In genomic region chr9:45133484-45134310, GRCm38 (mm10) we compare ENCODE assay signal across 9 mouse cellular contexts. TPM values are rescaled to one million over a fixed set of nuclear protein-coding genes. Genes with fewer than 3 reads are reported as not detected.
DNase-seq lines count a peak whose midpoint lies in the region; ATAC-seq and TF ChIP-seq lines count a peak whose summit lies in the region.
"Had no signal": no experiment of that assay in that cellular context is flagged by ENCODE, and none has a peak within 500 bp of the region (broad histone marks: within the 10 kb centered on the region; RNA-seq: fewer than 3 reads in every experiment).

No protein-coding gene starts in this region.

- no peaks in the 10 kb centered on the region for H3K36me3 ChIP-seq in hindbrain, embryonic 13.5 days
- no peaks in the 10 kb centered on the region for H3K36me3 ChIP-seq in hindbrain, embryonic 11.5 days (ENCODE audit: control insufficient read depth, insufficient read depth, low read length)
- H3K36me3 ChIP-seq in CH12.LX (replicated peaks in 1 of 2; ENCODE audit: control insufficient read depth in 1 of 2, insufficient read depth in 1 of 2, low read length in 1 of 2), result no peaks in the 10 kb centered on the region
- H3K36me3 ChIP-seq in lung, embryonic 14.5 days (ENCODE audit: insufficient read depth), result no peaks in the 10 kb centered on the region
- no peaks in the 10 kb centered on the region for H3K36me3 ChIP-seq in stomach, embryonic 14.5 days (ENCODE audit: control insufficient read depth, insufficient read depth, low read length)
- H3K36me3 ChIP-seq: limb, embryonic 15.5 days had no signal

- peak overlapping the region; percentile 13; the same call in 1 of the 2 replicates for H3K9ac ChIP-seq in hindbrain, embryonic 13.5 days
- H3K9ac ChIP-seq in hindbrain, embryonic 11.5 days (ENCODE audit: low read depth, low read length), result no peak overlapping the region
- no peak overlapping the region for H3K9ac ChIP-seq in CH12.LX (ENCODE audit: insufficient read depth, low read depth)
- no peak overlapping the region for H3K9ac ChIP-seq in lung, embryonic 14.5 days
- H3K9ac ChIP-seq in stomach, embryonic 14.5 days (replicated peaks; ENCODE audit: low read depth, low read length), result no peak overlapping the region
- H3K9ac ChIP-seq: limb, embryonic 15.5 days had no signal

- peak; percentile 47 to 94 for TF ChIP-seq CTCF in CH12.LX (conservative IDR thresholded peaks at IDR 0.05 in 1 of 2, IDR thresholded peaks at IDR 0.05 in 1 of 2; ENCODE audit: low read depth in 2 of 2, low read length in 2 of 2)
- TF ChIP-seq CTCF in cerebellum, adult 2 months (IDR thresholded peaks at IDR 0.05; ENCODE audit: borderline replicate concordance, insufficient read depth, low read depth, low read length), result peak; percentile 94
- TF ChIP-seq CTCF in lung, embryonic 14.5 days (IDR thresholded peaks at IDR 0.05; ENCODE audit: low read depth), result peak; percentile 75

- ATAC-seq in hindbrain, embryonic 13.5 days (ENCODE audit: low FRiP score), result no peak
- no peak for ATAC-seq in hindbrain, embryonic 11.5 days (ENCODE audit: low FRiP score)
- no peak for ATAC-seq in lung, embryonic 14.5 days (ENCODE audit: insufficient read depth)
- ATAC-seq in stomach, embryonic 14.5 days (ENCODE audit: insufficient number of reproducible peaks, insufficient read depth, low FRiP score, low read depth), result peak; percentile 31; the same call in 1 of the 2 replicates

- H3K27me3 ChIP-seq in hindbrain, embryonic 13.5 days, result peaks cover 74% of the 10 kb centered on the region
- peaks cover 30% of the 10 kb centered on the region for H3K27me3 ChIP-seq in hindbrain, embryonic 11.5 days (ENCODE audit: control insufficient read depth, insufficient read depth, low read length)
- peaks cover 96% of the 10 kb centered on the region for H3K27me3 ChIP-seq in CH12.LX (replicated peaks)
- no peaks in the 10 kb centered on the region; the same call in 1 of the 2 replicates for H3K27me3 ChIP-seq in cerebellum, adult 2 months (ENCODE audit: control insufficient read depth, insufficient read depth, low read length)
- H3K27me3 ChIP-seq in lung, embryonic 14.5 days (ENCODE audit: insufficient read depth, low read length), result peaks cover 38% of the 10 kb centered on the region
- peaks cover 14% of the 10 kb centered on the region for H3K27me3 ChIP-seq in stomach, embryonic 14.5 days (ENCODE audit: control insufficient read depth, insufficient read depth, low read length)

- peak; percentile 89 for TF ChIP-seq RAD21 in CH12.LX (IDR thresholded peaks at IDR 0.05; ENCODE audit: low read depth, low read length)

- TF ChIP-seq EP300 in CH12.LX (IDR thresholded peaks at IDR 0.05; ENCODE audit: low read length), result no peak

- no peak for TF ChIP-seq POLR2A in CH12.LX (IDR thresholded peaks at IDR 0.05; ENCODE audit: low read depth, low read length)
- TF ChIP-seq POLR2A in cerebellum, adult 2 months (IDR thresholded peaks at IDR 0.05; ENCODE audit: borderline replicate concordance, insufficient read depth, low read length), result no peak

- H3K4me2 ChIP-seq in hindbrain, embryonic 13.5 days, result no peak overlapping the region
- H3K4me2 ChIP-seq in hindbrain, embryonic 11.5 days (replicated peaks; ENCODE audit: low read depth, low read length), result no peak overlapping the region
- no peak overlapping the region for H3K4me2 ChIP-seq in CH12.LX (ENCODE audit: insufficient read depth, low read depth, poor library complexity, severe bottlenecking)
- H3K4me2 ChIP-seq in lung, embryonic 14.5 days, result no peak overlapping the region
- no peak overlapping the region for H3K4me2 ChIP-seq in stomach, embryonic 14.5 days (replicated peaks; ENCODE audit: low read depth, low read length)
- H3K4me2 ChIP-seq: limb, embryonic 15.5 days had no signal

- dilution Hi-C loops in CH12.LX (cut with MboI; ENCODE audit: extremely low pct_ligation_motif_present, extremely low pct_unique_long_range_greater_than_20kb, low sequenced_read_pairs), result no loop called here

- H3K4me1 ChIP-seq in hindbrain, embryonic 13.5 days (replicated peaks), result peaks cover 10% of the 10 kb centered on the region
- H3K4me1 ChIP-seq in hindbrain, embryonic 11.5 days (replicated peaks; ENCODE audit: control insufficient read depth, insufficient read depth, low read length), result 0 out of 2 replicates have a peak, but pooled peaks cover 9% of the 10 kb centered on the region
- H3K4me1 ChIP-seq in CH12.LX (ENCODE audit: control insufficient read depth in 1 of 2, insufficient read depth in 2 of 2), result peaks cover 0 to 8% of the 10 kb centered on the region in 2 experiments; a peak in 2 of 4 replicates
- H3K4me1 ChIP-seq in cerebellum, adult 2 months (ENCODE audit: control insufficient read depth, insufficient read depth, low read length), result peaks cover 3% of the 10 kb centered on the region; the same call in 1 of the 2 replicates
- no peaks in the 10 kb centered on the region for H3K4me1 ChIP-seq in lung, embryonic 14.5 days (ENCODE audit: insufficient read depth)
- H3K4me1 ChIP-seq in stomach, embryonic 14.5 days (ENCODE audit: control insufficient read depth, insufficient read depth, low read length), result peaks cover 9% of the 10 kb centered on the region; the same call in 1 of the 2 replicates

- intact Hi-C loops in heart, postnatal 36 days (cut with DNase I), result no loop called here

- 21% methylated on average over 5 of the region's 5 CpGs for WGBS in hindbrain, embryonic 13.5 days
- WGBS in hindbrain, embryonic 11.5 days, result 25% methylated on average over 5 of the region's 5 CpGs
- WGBS in cerebellum, adult 2 months, result 31% methylated on average over 5 of the region's 5 CpGs
- 24% methylated on average over 5 of the region's 5 CpGs for WGBS in lung, embryonic 14.5 days
- WGBS in stomach, embryonic 14.5 days, result 24% methylated on average over 5 of the region's 5 CpGs

- no peaks in the 10 kb centered on the region for H3K79me2 ChIP-seq in CH12.LX (replicated peaks; ENCODE audit: control insufficient read depth, extremely low read depth, insufficient read depth, poor library complexity, severe bottlenecking)

- no peak for DNase-seq in hindbrain, embryonic 11.5 days (ENCODE audit: low spot score)
- DNase-seq in CH12.LX (ENCODE audit: extremely low read depth), result peak; percentile 48
- peak; percentile 78 to 84 for DNase-seq in cerebellum, adult 2 months
- peak; percentile 42 to 58 for DNase-seq in heart, postnatal 36 days
- DNase-seq in lung, embryonic 14.5 days, result peak; percentile 72
- no peak for DNase-seq in left cerebral cortex, adult 18-20 months (ENCODE audit: low spot score in 2 of 2)

- H3K4me3 ChIP-seq in hindbrain, embryonic 13.5 days, result no peak overlapping the region
- H3K4me3 ChIP-seq in hindbrain, embryonic 11.5 days (ENCODE audit: low read depth, low read length), result no peak overlapping the region
- no peak overlapping the region for H3K4me3 ChIP-seq in CH12.LX (replicated peaks in 1 of 3; ENCODE audit: low read depth in 2 of 3, low read length in 2 of 3, poor library complexity in 1 of 3)
- H3K4me3 ChIP-seq in cerebellum, adult 2 months (replicated peaks; ENCODE audit: insufficient read depth, low read depth, low read length), result no peak overlapping the region
- H3K4me3 ChIP-seq in lung, embryonic 14.5 days (ENCODE audit: low read depth, low read length), result no peak overlapping the region
- no peak overlapping the region for H3K4me3 ChIP-seq in stomach, embryonic 14.5 days (ENCODE audit: low read depth, low read length)
- H3K4me3 ChIP-seq: limb, embryonic 15.5 days had no signal

- H3K9me3 ChIP-seq in hindbrain, embryonic 13.5 days, result no peaks in the 10 kb centered on the region
- H3K9me3 ChIP-seq in hindbrain, embryonic 11.5 days (ENCODE audit: control insufficient read depth, low read length), result no peaks in the 10 kb centered on the region
- no peaks in the 10 kb centered on the region for H3K9me3 ChIP-seq in CH12.LX (replicated peaks; ENCODE audit: low read length)
- H3K9me3 ChIP-seq in lung, embryonic 14.5 days (ENCODE audit: low read depth, low read length), result no peaks in the 10 kb centered on the region
- no peaks in the 10 kb centered on the region for H3K9me3 ChIP-seq in stomach, embryonic 14.5 days (ENCODE audit: control insufficient read depth, low read depth, low read length)
- H3K9me3 ChIP-seq: limb, embryonic 15.5 days had no signal

- H3K27ac ChIP-seq in hindbrain, embryonic 13.5 days, result no peak overlapping the region
- no peak overlapping the region for H3K27ac ChIP-seq in hindbrain, embryonic 11.5 days (ENCODE audit: low read depth, low read length)
- H3K27ac ChIP-seq in CH12.LX (ENCODE audit: insufficient read depth, low read depth), result no peak overlapping the region
- H3K27ac ChIP-seq in cerebellum, adult 2 months (ENCODE audit: insufficient read depth, low read length), result no peak overlapping the region
- no peak overlapping the region for H3K27ac ChIP-seq in lung, embryonic 14.5 days (ENCODE audit: low read depth)
- H3K27ac ChIP-seq in stomach, embryonic 14.5 days (ENCODE audit: low read length), result no peak overlapping the region
- H3K27ac ChIP-seq: limb, embryonic 15.5 days had no signal

- in situ Hi-C loops in CH12.LX (cut with MboI; ENCODE audit: low pct_ligation_motif_present, low pct_unique_long_range_greater_than_20kb, low sequenced_read_pairs), result no loop called here

RNA-seq across cellular contexts. Expression of gene Scn4b, which starts 4.5 kb away (rescaled TPM):
- 0.18 and 0.27 TPM in 2 replicates for polyA plus RNA-seq in hindbrain, embryonic 13.5 days (2015; fragmentation: Nextera tagmentation; extraction: Ambion mirVana)
- 0.12 and 0.14 TPM in 2 replicates for polyA plus RNA-seq in hindbrain, embryonic 11.5 days (2014; fragmentation: Nextera tagmentation; extraction: Ambion mirVana)
- total RNA-seq in CH12.LX (2012; rRNA removed) (0.04 TPM in 1 of 2 replicates, not detected in the other), CH12.LX (2014; rRNA removed) (0.04 TPM in 1 of 2 replicates, not detected in the other)
- not detected in 2 replicates for polyA plus RNA-seq in CH12.LX (2012; ENCODE audit: insufficient read length, low read depth)
- polyA plus RNA-seq in cerebellum, adult 2 months (2012; rRNA removed), result 78.8 and 109 TPM in 2 replicates
- total RNA-seq in heart, postnatal 36 days (2021), result 1 to 10 TPM; 6.3 to 7.6 TPM
- not detected in 2 replicates for polyA plus RNA-seq in lung, embryonic 14.5 days (2014; fragmentation: Nextera tagmentation; extraction: Ambion mirVana)
- polyA plus RNA-seq in stomach, embryonic 14.5 days (2014; fragmentation: Nextera tagmentation; extraction: Ambion mirVana), result 0.04 TPM in 1 of 2 replicates, not detected in the other
- total RNA-seq in left cerebral cortex, adult 18-20 months (2021), result 10 to 100 TPM; 87.0 to 91.4 TPM

RNA-seq across cellular contexts. Expression of gene Scn2b, which starts 16.1 kb away (rescaled TPM):
- 7.6 and 8.0 TPM in 2 replicates for polyA plus RNA-seq in hindbrain, embryonic 13.5 days (2015; fragmentation: Nextera tagmentation; extraction: Ambion mirVana)
- polyA plus RNA-seq in hindbrain, embryonic 11.5 days (2014; fragmentation: Nextera tagmentation; extraction: Ambion mirVana), result 3.8 and 4.7 TPM in 2 replicates
- 0.04 TPM in 1 of 2 replicates, not detected in the other for total RNA-seq in CH12.LX (2012; rRNA removed)
- not detected in 2 replicates for total RNA-seq in CH12.LX (2014; rRNA removed)
- polyA plus RNA-seq in CH12.LX (2012; ENCODE audit: insufficient read length, low read depth), result 0.07 TPM in 1 of 2 replicates, not detected in the other
- 151 and 165 TPM in 2 replicates for polyA plus RNA-seq in cerebellum, adult 2 months (2012; rRNA removed)
- total RNA-seq in heart, postnatal 36 days (2021), result 1 to 10 TPM; 1.2 to 1.4 TPM
- polyA plus RNA-seq in lung, embryonic 14.5 days (2014; fragmentation: Nextera tagmentation; extraction: Ambion mirVana), result 3.2 and 3.9 TPM in 2 replicates
- 3.6 and 5.5 TPM in 2 replicates for polyA plus RNA-seq in stomach, embryonic 14.5 days (2014; fragmentation: Nextera tagmentation; extraction: Ambion mirVana)
- 100 to 1,000 TPM; 267 to 274 TPM for total RNA-seq in left cerebral cortex, adult 18-20 months (2021)

RNA-seq across cellular contexts. Expression of gene BC049352, which starts 48.1 kb away (rescaled TPM):
- 0.09 TPM in 1 of 2 replicates, not detected in the other for polyA plus RNA-seq in hindbrain, embryonic 13.5 days (2015; fragmentation: Nextera tagmentation; extraction: Ambion mirVana)
- not detected in 2 replicates for polyA plus RNA-seq in hindbrain, embryonic 11.5 days (2014; fragmentation: Nextera tagmentation; extraction: Ambion mirVana)
- total RNA-seq in CH12.LX (2012; rRNA removed) (not detected in 2 replicates), CH12.LX (2014; rRNA removed) (not detected in 2 replicates)
- 0.14 and 0.17 TPM in 2 replicates for polyA plus RNA-seq in CH12.LX (2012; ENCODE audit: insufficient read length, low read depth)
- polyA plus RNA-seq in cerebellum, adult 2 months (2012; rRNA removed), result 1.9 and 2.8 TPM in 2 replicates
- total RNA-seq in heart, postnatal 36 days (2021), result not detected
- 0.13 TPM in 1 of 2 replicates, not detected in the other for polyA plus RNA-seq in lung, embryonic 14.5 days (2014; fragmentation: Nextera tagmentation; extraction: Ambion mirVana)
- 0.31 TPM in 1 of 2 replicates, not detected in the other for polyA plus RNA-seq in stomach, embryonic 14.5 days (2014; fragmentation: Nextera tagmentation; extraction: Ambion mirVana)
- total RNA-seq in left cerebral cortex, adult 18-20 months (2021), result 1 to 10 TPM in 1 of 2 experiments, under 1 TPM in 1; 0.84 to 1.3 TPM

RNA-seq across cellular contexts. Expression of gene Jaml, which starts 54.7 kb away (rescaled TPM):
- 0.12 and 0.26 TPM in 2 replicates for polyA plus RNA-seq in hindbrain, embryonic 13.5 days (2015; fragmentation: Nextera tagmentation; extraction: Ambion mirVana)
- polyA plus RNA-seq in hindbrain, embryonic 11.5 days (2014; fragmentation: Nextera tagmentation; extraction: Ambion mirVana), result 0.31 and 0.36 TPM in 2 replicates
- total RNA-seq in CH12.LX (2012; rRNA removed) (0.51 and 0.88 TPM in 2 replicates), CH12.LX (2014; rRNA removed) (0.87 and 0.96 TPM in 2 replicates)
- polyA plus RNA-seq in CH12.LX (2012; ENCODE audit: insufficient read length, low read depth), result 1.1 and 1.4 TPM in 2 replicates
- polyA plus RNA-seq in cerebellum, adult 2 months (2012; rRNA removed), result 3.8 and 4.2 TPM in 2 replicates
- under 1 TPM; 0.19 to 0.24 TPM for total RNA-seq in heart, postnatal 36 days (2021)
- polyA plus RNA-seq in lung, embryonic 14.5 days (2014; fragmentation: Nextera tagmentation; extraction: Ambion mirVana), result 0.30 and 0.45 TPM in 2 replicates
- polyA plus RNA-seq in stomach, embryonic 14.5 days (2014; fragmentation: Nextera tagmentation; extraction: Ambion mirVana), result 2.8 and 4.2 TPM in 2 replicates
- total RNA-seq in left cerebral cortex, adult 18-20 months (2021), result 1 to 10 TPM in 1 of 2 experiments, under 1 TPM in 1; 0.35 to 1.3 TPM

Comparison
In these comparisons a context has a peak if more than half of its experiments do, and no peak if none do; other contexts are left out.
1. DNase-seq: peak in CH12.LX (single experiment), cerebellum, adult 2 months (2 of 2), heart, postnatal 36 days (2 of 2) and lung, embryonic 14.5 days (single experiment); none in hindbrain, embryonic 11.5 days (single experiment) and left cerebral cortex, adult 18-20 months (0 of 2).
2. RNA of gene Scn4b, which starts 4.5 kb away (polyA plus RNA-seq): 78.8 to 109 TPM in cerebellum, adult 2 months; 0.18 to 0.27 TPM in hindbrain, embryonic 13.5 days, 0.12 to 0.14 TPM in hindbrain, embryonic 11.5 days, 0.04 TPM in stomach, embryonic 14.5 days, not detected in CH12.LX and not detected in lung, embryonic 14.5 days; every median in the first group is over 10 times any median in the second.
3. RNA of gene Scn2b, which starts 16.1 kb away (polyA plus RNA-seq): 151 to 165 TPM in cerebellum, adult 2 months; 7.6 to 8.0 TPM in hindbrain, embryonic 13.5 days, 3.6 to 5.5 TPM in stomach, embryonic 14.5 days, 3.8 to 4.7 TPM in hindbrain, embryonic 11.5 days, 3.2 to 3.9 TPM in lung, embryonic 14.5 days and 0.07 TPM in CH12.LX; every median in the first group is over 10 times any median in the second.
4. Peak in every context shown above with its lines, with median percentiles within 50 percentile points of each other: CTCF ChIP-seq.